Mouse (Mus musculus) kidney, embryonic 15.5 days (tissue): ENCODE measurements at regions not wholly inside any gene's neighbourhood (a gene's known extent, or its start where the extent isn't known, plus 50 kb on each side); places are given as distances from the start of the nearest gene placed in this dataset.

ENCODE experiments used
- ATAC-seq: fragments of 200-750 bp; cut with Nextera tagmentation; replicated peaks from 2 replicates; pipeline ENCODE4 v1.8.0; 2017; ENCODE audit warnings: moderate TSS enrichment; ENCODE audit not compliant: low FRiP score
- H3K27ac ChIP-seq: fragments of 300-500 bp; sonication (generic); 2 replicates; pipeline ENCODE4 v1.5.1; 2015; ENCODE audit warnings: mild to moderate bottlenecking, inconsistent platforms
- H3K27me3 ChIP-seq: fragments of 300-500 bp; sonication (generic); 2 replicates; pipeline ENCODE4 v1.6.1; 2015; ENCODE audit warnings: inconsistent platforms
- H3K36me3 ChIP-seq: fragments of 300-500 bp; sonication (generic); 2 replicates; pipeline ENCODE4 v1.6.1; 2015; ENCODE audit warnings: inconsistent platforms
- H3K4me1 ChIP-seq: fragments of 300-500 bp; sonication (generic); 2 replicates; pipeline ENCODE4 v1.6.1; 2015; ENCODE audit warnings: inconsistent platforms
- H3K4me2 ChIP-seq: fragments of 300-500 bp; sonication (generic); 2 replicates; pipeline ENCODE4 v1.6.1; 2015; ENCODE audit warnings: moderate library complexity, mild to moderate bottlenecking, inconsistent platforms
- H3K4me3 ChIP-seq: fragments of 300-500 bp; sonication (generic); replicated peaks from 2 replicates; pipeline ENCODE4 v1.5.1; 2015; ENCODE audit warnings: mild to moderate bottlenecking, inconsistent platforms
- H3K9ac ChIP-seq: fragments of 300-500 bp; sonication (generic); 2 replicates; pipeline ENCODE4 v1.6.1; 2015; ENCODE audit warnings: mild to moderate bottlenecking, inconsistent platforms
- H3K9me3 ChIP-seq: fragments of 300-500 bp; sonication (generic); replicated peaks from 2 replicates; pipeline ENCODE4 v1.6.1; 2016; ENCODE audit warnings: inconsistent platforms
- WGBS: fragments of 180-500 bp; shearing (Covaris S2); methylation state at CpG from one replicate; pipeline ENCODE4 v1.1.7; 2015; ENCODE audit warnings: mixed read lengths; 5-methylcytosine and 5-hydroxymethylcytosine counted together

GRCm38 (mm10) chr9:61105550-61106280 is 266.5 kb upstream of the Tle3 start:
- 81% methylated on average over 15 of the region's 15 CpGs for whole genome bisulfite sequencing
- no peak overlapping the region for H3K9ac ChIP-seq
- no peak for ATAC-seq
- H3K4me1 ChIP-seq = no peaks in the 10 kb centered on the region
- no peak overlapping the region for H3K4me2 ChIP-seq
- H3K27ac ChIP-seq = no peak overlapping the region
- peaks cover 55% of the 10 kb centered on the region for H3K27me3 ChIP-seq
- H3K9me3 ChIP-seq = no peaks in the 10 kb centered on the region
- H3K4me3 ChIP-seq = no peak overlapping the region
- no peaks in the 10 kb centered on the region for H3K36me3 ChIP-seq

- Histone ChIP-seq H3K9ac (no peak overlapping the region), H3K4me3 (no peak overlapping the region), H3K36me3 (no peaks in the 10 kb centered on the region), H3K27ac (no peak overlapping the region), H3K9me3 (no peaks in the 10 kb centered on the region), H3K4me1 (peaks cover 12% of the 10 kb centered on the region; the same call in 1 of the 2 replicates), H3K27me3 (peaks cover 48% of the 10 kb centered on the region), H3K4me2 (no peak overlapping the region)
- ATAC-seq = no peak
- 85% methylated on average over 5 of the region's 5 CpGs for WGBS
Observed at GRCm38 (mm10) chr9:61109519-61110285, 262.5 kb upstream of the Tle3 start.

GRCm38 (mm10) chr9:61111206-61111605 is 261.0 kb upstream of the Tle3 start:
- ATAC-seq = no peak
- WGBS = 43% methylated on average over 7 of the region's 7 CpGs
- Histone ChIP-seq H3K9ac (no peak overlapping the region), H3K27ac (no peak overlapping the region), H3K4me3 (no peak overlapping the region), H3K27me3 (peaks cover 50% of the 10 kb centered on the region), H3K4me2 (no peak overlapping the region), H3K4me1 (peaks cover 12% of the 10 kb centered on the region; the same call in 1 of the 2 replicates), H3K9me3 (no peaks in the 10 kb centered on the region), H3K36me3 (no peaks in the 10 kb centered on the region)

- Histone ChIP-seq H3K4me2 (no peak overlapping the region; the same call in 1 of the 2 replicates), H3K27me3 (peaks cover 56% of the 10 kb centered on the region), H3K4me1 (peaks cover 12% of the 10 kb centered on the region; the same call in 1 of the 2 replicates), H3K9ac (no peak overlapping the region), H3K4me3 (no peak overlapping the region), H3K36me3 (no peaks in the 10 kb centered on the region), H3K9me3 (no peaks in the 10 kb centered on the region), H3K27ac (no peak overlapping the region)
- ATAC-seq = no peak
- WGBS = 44% methylated on average over 19 of the region's 19 CpGs
Observed at GRCm38 (mm10) chr9:61111733-61112415, 260.3 kb upstream of the Tle3 start.

DNA sequence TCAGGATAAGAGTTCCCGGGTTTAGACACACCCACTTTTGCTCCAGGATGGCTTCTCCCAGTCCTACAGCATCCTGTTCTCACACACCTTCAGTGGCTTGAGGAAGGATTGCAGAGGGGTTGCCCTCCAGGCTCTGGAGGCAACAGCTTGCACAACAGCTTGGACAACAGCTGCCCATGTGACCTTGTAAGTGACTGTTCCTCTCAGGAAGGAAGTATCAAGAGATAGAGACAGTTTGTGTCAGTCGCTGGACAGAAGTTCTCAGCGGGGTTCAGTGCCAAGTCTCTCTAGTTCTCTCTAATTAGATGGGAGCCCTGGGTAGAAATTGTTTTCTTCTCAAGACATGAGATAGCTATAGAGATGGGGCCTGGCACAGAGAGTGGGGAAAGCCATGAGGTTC is 252.9 kb upstream of the Tle3 start:
- Histone ChIP-seq H3K27ac (no peak overlapping the region), H3K9me3 (no peaks in the 10 kb centered on the region), H3K4me2 (no peak overlapping the region), H3K9ac (no peak overlapping the region), H3K36me3 (no peaks in the 10 kb centered on the region), H3K4me3 (no peak overlapping the region), H3K27me3 (peaks cover 64% of the 10 kb centered on the region), H3K4me1 (peaks cover 4% of the 10 kb centered on the region; the same call in 1 of the 2 replicates)
- 86% methylated on average over 3 of the region's 3 CpGs for WGBS
- no peak for ATAC-seq

DNA sequence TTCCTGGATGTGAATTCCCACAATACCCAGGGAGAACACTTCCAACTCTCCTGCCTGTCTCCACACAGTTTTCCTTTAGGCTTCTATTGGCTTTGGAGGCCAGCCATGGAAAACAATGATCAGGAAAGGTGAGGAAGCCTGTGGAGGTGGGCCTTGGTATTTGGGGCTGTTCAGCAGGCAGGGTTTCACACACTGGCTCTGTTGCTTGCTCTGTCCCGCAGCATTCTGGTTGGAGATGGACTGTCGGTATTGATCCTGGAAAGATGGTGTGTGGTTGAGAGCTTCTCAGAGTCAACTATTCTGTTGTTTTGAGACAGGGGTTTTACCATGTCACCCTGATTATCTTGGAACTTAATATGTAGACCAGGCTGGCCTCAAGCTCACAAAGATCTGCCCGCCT is 251.6 kb upstream of the Tle3 start:
- H3K4me2 ChIP-seq = no peak overlapping the region
- H3K27me3 ChIP-seq = peaks cover 57% of the 10 kb centered on the region
- ATAC-seq = no peak
- no peak overlapping the region for H3K27ac ChIP-seq
- WGBS = 94% methylated on average over 3 of the region's 3 CpGs
- H3K9ac ChIP-seq = no peak overlapping the region
- H3K36me3 ChIP-seq = no peaks in the 10 kb centered on the region
- peaks cover 4% of the 10 kb centered on the region; the same call in 1 of the 2 replicates for H3K4me1 ChIP-seq
- no peaks in the 10 kb centered on the region for H3K9me3 ChIP-seq
- no peak overlapping the region for H3K4me3 ChIP-seq

- Histone ChIP-seq H3K9me3 (no peaks in the 10 kb centered on the region), H3K9ac (no peak overlapping the region), H3K4me2 (no peak overlapping the region), H3K4me3 (no peak overlapping the region), H3K27ac (no peak overlapping the region), H3K36me3 (no peaks in the 10 kb centered on the region), H3K27me3 (peaks cover 57% of the 10 kb centered on the region), H3K4me1 (peaks cover 4% of the 10 kb centered on the region; the same call in 1 of the 2 replicates)
- WGBS = 51% methylated on average over 10 of the region's 10 CpGs
- no peak for ATAC-seq
Observed at GRCm38 (mm10) chr9:61120931-61121391, 251.2 kb upstream of the Tle3 start.

DNA sequence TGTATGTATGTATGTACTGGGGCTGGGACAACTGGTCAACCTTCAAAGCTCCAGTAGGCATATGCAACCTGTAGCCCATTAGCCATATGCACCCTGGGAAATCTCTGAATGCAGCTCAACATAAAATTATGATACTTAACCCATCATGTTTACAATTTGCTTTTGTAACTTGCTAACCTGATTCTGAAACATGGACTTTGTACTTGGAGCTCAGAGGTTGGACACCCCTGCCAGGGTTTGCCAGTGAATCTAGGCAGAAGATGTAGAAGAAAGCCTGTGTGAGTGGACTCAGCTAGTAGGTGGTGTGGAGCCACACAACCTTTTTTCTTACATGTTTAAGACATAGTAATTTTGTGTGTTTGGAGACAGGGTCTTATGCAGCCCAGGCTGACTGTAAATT is 248.7 kb upstream of the Tle3 start:
- Histone ChIP-seq H3K4me1 (peaks cover 4% of the 10 kb centered on the region; the same call in 1 of the 2 replicates), H3K9ac (no peak overlapping the region), H3K27ac (no peak overlapping the region), H3K4me2 (no peak overlapping the region), H3K4me3 (no peak overlapping the region), H3K9me3 (no peaks in the 10 kb centered on the region), H3K36me3 (no peaks in the 10 kb centered on the region), H3K27me3 (peaks cover 58% of the 10 kb centered on the region)
- no peak for ATAC-seq

DNA sequence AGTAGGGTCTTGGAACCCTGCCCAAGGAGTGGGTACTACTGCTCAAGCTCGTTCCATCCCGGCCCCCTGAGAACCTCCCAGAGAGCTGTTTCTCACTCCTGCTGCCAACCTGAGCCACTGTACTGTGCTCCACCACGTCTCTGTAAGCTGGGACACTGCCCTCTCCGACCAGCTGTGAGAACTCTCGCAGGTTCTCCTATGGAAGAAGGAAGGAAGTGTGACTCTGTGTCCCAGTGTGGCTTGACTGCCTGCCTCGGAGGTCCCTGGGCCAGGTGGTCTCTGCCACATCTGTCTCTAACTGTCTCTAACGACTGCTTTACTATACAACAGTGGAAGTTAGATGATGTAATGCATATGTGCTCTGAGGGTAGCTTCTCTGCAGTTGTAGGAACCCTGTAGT is 246.4 kb upstream of the Tle3 start:
- Histone ChIP-seq H3K36me3 (no peaks in the 10 kb centered on the region), H3K27ac (no peak overlapping the region), H3K4me3 (no peak overlapping the region), H3K27me3 (peaks cover 55% of the 10 kb centered on the region), H3K4me1 (peaks cover 4% of the 10 kb centered on the region; the same call in 1 of the 2 replicates), H3K4me2 (no peak overlapping the region), H3K9ac (no peak overlapping the region), H3K9me3 (no peaks in the 10 kb centered on the region)
- no peak for ATAC-seq
- 59% methylated on average over 7 of the region's 7 CpGs for WGBS

- no peak overlapping the region for H3K4me2 ChIP-seq
- no peaks in the 10 kb centered on the region for H3K9me3 ChIP-seq
- no peaks in the 10 kb centered on the region for H3K36me3 ChIP-seq
- H3K4me1 ChIP-seq = no peaks in the 10 kb centered on the region
- H3K27me3 ChIP-seq = peaks cover 52% of the 10 kb centered on the region
- no peak overlapping the region for H3K4me3 ChIP-seq
- no peak overlapping the region for H3K9ac ChIP-seq
- WGBS = 60% methylated on average over 2 of the region's 2 CpGs
- no peak for ATAC-seq
- H3K27ac ChIP-seq = no peak overlapping the region
Observed at GRCm38 (mm10) chr9:61128077-61128476, 244.1 kb upstream of the Tle3 start.

- H3K27ac ChIP-seq = no peak overlapping the region
- ATAC-seq = no peak
- H3K4me1 ChIP-seq = no peaks in the 10 kb centered on the region
- no peak overlapping the region for H3K4me2 ChIP-seq
- WGBS = 75% methylated on average over 5 of the region's 5 CpGs
- H3K9ac ChIP-seq = no peak overlapping the region
- H3K4me3 ChIP-seq = no peak overlapping the region
- H3K36me3 ChIP-seq = no peaks in the 10 kb centered on the region
- H3K27me3 ChIP-seq = peaks cover 53% of the 10 kb centered on the region
- no peaks in the 10 kb centered on the region for H3K9me3 ChIP-seq
Observed at GRCm38 (mm10) chr9:61129186-61129585, 243.0 kb upstream of the Tle3 start.

DNA sequence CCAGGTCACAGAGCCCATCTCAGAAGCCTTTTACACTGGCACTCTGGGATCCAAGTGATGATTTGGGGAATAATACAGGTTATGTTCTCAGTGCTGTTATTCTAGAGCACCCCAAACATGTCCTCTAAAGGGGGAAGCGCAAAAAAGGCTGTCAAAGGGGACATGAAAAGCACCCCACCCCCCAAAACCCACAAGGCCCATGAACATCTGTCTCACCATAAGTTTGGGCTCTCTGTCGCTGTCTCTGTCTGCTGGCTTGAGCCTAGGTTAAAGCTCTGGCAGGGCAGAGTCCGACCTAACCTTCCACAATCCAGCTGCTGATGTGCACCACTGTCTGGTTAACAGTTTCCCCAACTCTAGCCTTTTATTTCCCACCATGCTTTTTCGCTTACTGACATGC is 241.3 kb upstream of the Tle3 start:
- peaks cover 6% of the 10 kb centered on the region for H3K4me1 ChIP-seq
- WGBS = 64% methylated on average over 4 of the region's 4 CpGs
- no peaks in the 10 kb centered on the region for H3K9me3 ChIP-seq
- H3K4me3 ChIP-seq = no peak overlapping the region
- no peak for ATAC-seq
- peaks cover 47% of the 10 kb centered on the region for H3K27me3 ChIP-seq
- no peak overlapping the region for H3K4me2 ChIP-seq
- no peak overlapping the region for H3K27ac ChIP-seq
- H3K9ac ChIP-seq = no peak overlapping the region
- no peaks in the 10 kb centered on the region for H3K36me3 ChIP-seq
